Comparison of ENCODE assay signal across 18 mouse cellular contexts in genomic region chr9:123468406-123469085, GRCm38 (mm10). TPM values are rescaled to one million over a fixed set of nuclear protein-coding genes. Genes with fewer than 3 reads are reported as not detected.
DNase-seq lines count a peak whose midpoint lies in the region; ATAC-seq and TF ChIP-seq lines count a peak whose summit lies in the region.
"Had no signal": no experiment of that assay in that cellular context is flagged by ENCODE, and none has a peak within 500 bp of the region (broad histone marks: within the 10 kb centered on the region; RNA-seq: fewer than 3 reads in every experiment).

No protein-coding gene starts in this region.

- 37% methylated on average over 5 of the region's 5 CpGs for WGBS in heart, embryonic 13.5 days
- WGBS in liver, embryonic 15.5 days (ENCODE audit: insufficient replicate concordance) = 19% methylated on average over 5 of the region's 5 CpGs
- WGBS in midbrain, embryonic 13.5 days = 76% methylated on average over 5 of the region's 5 CpGs
- WGBS in hindbrain, embryonic 13.5 days = 78% methylated on average over 5 of the region's 5 CpGs

- H3K27ac ChIP-seq in heart, embryonic 13.5 days (replicated peaks) = peak overlapping the region; percentile 46; the same call in 1 of the 2 replicates
- H3K27ac ChIP-seq in MEL (ENCODE audit: control insufficient read depth, low read depth, low read length) = peak overlapping the region; percentile 68
- H3K27ac ChIP-seq in liver, embryonic 15.5 days (replicated peaks) = peak overlapping the region; percentile 60
- no peak overlapping the region for H3K27ac ChIP-seq in midbrain, embryonic 13.5 days
- H3K27ac ChIP-seq in hindbrain, embryonic 13.5 days = no peak overlapping the region
- H3K27ac ChIP-seq: embryonic facial prominence, embryonic 12.5 days; forebrain, embryonic 15.5 days; hindbrain, embryonic 14.5 days; midbrain, embryonic 15.5 days had no signal

- H3K9ac ChIP-seq in heart, embryonic 13.5 days = peak overlapping the region; percentile 33
- H3K9ac ChIP-seq in MEL (ENCODE audit: control insufficient read depth, low read depth, low read length, poor library complexity, severe bottlenecking) = no peak overlapping the region
- peak overlapping the region; percentile 10; the same call in 1 of the 2 replicates for H3K9ac ChIP-seq in liver, embryonic 15.5 days
- H3K9ac ChIP-seq in midbrain, embryonic 13.5 days (replicated peaks) = no peak overlapping the region
- no peak overlapping the region for H3K9ac ChIP-seq in hindbrain, embryonic 13.5 days
- H3K9ac ChIP-seq: embryonic facial prominence, embryonic 12.5 days; forebrain, embryonic 15.5 days; hindbrain, embryonic 14.5 days; midbrain, embryonic 15.5 days had no signal

- no peak for TF ChIP-seq CTCF in MEL (IDR thresholded peaks at IDR 0.05 in 2 of 3, conservative IDR thresholded peaks at IDR 0.05 in 1 of 3; ENCODE audit: control insufficient read depth in 1 of 3, insufficient read depth in 1 of 3, low read depth in 2 of 3, low read length in 3 of 3, poor library complexity in 1 of 3, severe bottlenecking in 1 of 3)

- peak; percentile 55 to 81; a peak in 3 of 4 replicates for TF ChIP-seq EP300 in MEL (IDR thresholded peaks at IDR 0.05; ENCODE audit: low read depth in 1 of 2, low read length in 2 of 2)

- H3K27me3 ChIP-seq in heart, embryonic 13.5 days (replicated peaks) = no peaks in the 10 kb centered on the region
- no peaks in the 10 kb centered on the region for H3K27me3 ChIP-seq in MEL (ENCODE audit: control insufficient read depth in 1 of 2, insufficient read depth in 2 of 2, low read length in 2 of 2)
- no peaks in the 10 kb centered on the region for H3K27me3 ChIP-seq in liver, embryonic 15.5 days
- H3K27me3 ChIP-seq in midbrain, embryonic 13.5 days = no peaks in the 10 kb centered on the region
- H3K27me3 ChIP-seq in hindbrain, embryonic 13.5 days = no peaks in the 10 kb centered on the region
- H3K27me3 ChIP-seq: CH12.LX; embryonic facial prominence, embryonic 12.5 days; forebrain, embryonic 15.5 days; midbrain, embryonic 15.5 days had no signal

- H3K79me2 ChIP-seq in MEL (ENCODE audit: control insufficient read depth, insufficient read depth, low read length, poor library complexity) = no peaks in the 10 kb centered on the region

- peaks cover 40% of the 10 kb centered on the region for H3K4me1 ChIP-seq in heart, embryonic 13.5 days
- H3K4me1 ChIP-seq in MEL (ENCODE audit: control insufficient read depth in 1 of 2, insufficient read depth in 2 of 2, low read length in 2 of 2) = peaks cover 11 to 15% of the 10 kb centered on the region in 2 experiments
- peaks cover 28% of the 10 kb centered on the region for H3K4me1 ChIP-seq in liver, embryonic 15.5 days (replicated peaks)
- no peaks in the 10 kb centered on the region for H3K4me1 ChIP-seq in midbrain, embryonic 13.5 days (replicated peaks)
- 0 out of 2 replicates have a peak, but pooled peaks cover 6% of the 10 kb centered on the region for H3K4me1 ChIP-seq in hindbrain, embryonic 13.5 days (replicated peaks)
- H3K4me1 ChIP-seq: embryonic facial prominence, embryonic 12.5 days; midbrain, embryonic 15.5 days had no signal

- H3K4me3 ChIP-seq in heart, embryonic 13.5 days = no peak overlapping the region
- H3K4me3 ChIP-seq in MEL (ENCODE audit: control insufficient read depth in 1 of 2, insufficient read depth in 1 of 2, low read depth in 2 of 2, low read length in 2 of 2) = peak overlapping the region in 1 of 2 experiments; percentile 30; a peak in 2 of 4 replicates
- no peak overlapping the region for H3K4me3 ChIP-seq in liver, embryonic 15.5 days (replicated peaks)
- no peak overlapping the region for H3K4me3 ChIP-seq in midbrain, embryonic 13.5 days (replicated peaks)
- no peak overlapping the region for H3K4me3 ChIP-seq in hindbrain, embryonic 13.5 days
- H3K4me3 ChIP-seq: embryonic facial prominence, embryonic 12.5 days; forebrain, embryonic 15.5 days; midbrain, embryonic 15.5 days; myocyte had no signal

- TF ChIP-seq POLR2A in MEL (IDR thresholded peaks at IDR 0.05; ENCODE audit: control insufficient read depth in 1 of 2, insufficient read depth in 1 of 2, low read depth in 1 of 2, low read length in 2 of 2, poor library complexity in 1 of 2) = no peak

- H3K36me3 ChIP-seq in heart, embryonic 13.5 days = peaks cover 5% of the 10 kb centered on the region
- peaks cover 0 to 17% of the 10 kb centered on the region in 2 experiments; a peak in 2 of 4 replicates for H3K36me3 ChIP-seq in MEL (ENCODE audit: control insufficient read depth in 1 of 2, insufficient read depth in 2 of 2, low read length in 2 of 2)
- H3K36me3 ChIP-seq in liver, embryonic 15.5 days (replicated peaks) = peaks cover 2% of the 10 kb centered on the region
- H3K36me3 ChIP-seq in midbrain, embryonic 13.5 days = 0 out of 2 replicates have a peak, but pooled peaks cover under 1% of the 10 kb centered on the region
- peaks cover 8% of the 10 kb centered on the region; the same call in 1 of the 2 replicates for H3K36me3 ChIP-seq in hindbrain, embryonic 13.5 days
- H3K36me3 ChIP-seq: embryonic facial prominence, embryonic 12.5 days; forebrain, embryonic 15.5 days; midbrain, embryonic 15.5 days had no signal

- ATAC-seq in heart, embryonic 13.5 days (ENCODE audit: extremely low read depth, insufficient number of reproducible peaks, low FRiP score, low TSS enrichment) = no peak
- peak; percentile 59 for ATAC-seq in erythroblast, adult 5-6 weeks (replicated peaks; ENCODE audit: low FRiP score, poor library complexity, severe bottlenecking)
- peak; percentile 80 for ATAC-seq in liver, embryonic 15.5 days (ENCODE audit: insufficient read depth)
- no peak for ATAC-seq in midbrain, embryonic 13.5 days
- ATAC-seq in hindbrain, embryonic 13.5 days (ENCODE audit: low FRiP score) = no peak
- ATAC-seq: forebrain, embryonic 15.5 days; midbrain, embryonic 15.5 days had no signal

- H3K4me2 ChIP-seq in heart, embryonic 13.5 days = no peak overlapping the region
- peak overlapping the region; percentile 29 for H3K4me2 ChIP-seq in liver, embryonic 15.5 days
- no peak overlapping the region for H3K4me2 ChIP-seq in midbrain, embryonic 13.5 days (replicated peaks)
- H3K4me2 ChIP-seq in hindbrain, embryonic 13.5 days = no peak overlapping the region
- H3K4me2 ChIP-seq: embryonic facial prominence, embryonic 12.5 days; forebrain, embryonic 15.5 days; hindbrain, embryonic 14.5 days; midbrain, embryonic 15.5 days had no signal

- DNase-seq in heart, adult 11 months = no peak
- peak; percentile 75 for DNase-seq in MEL (ENCODE audit: low read depth, low spot score)
- DNase-seq: cerebellum, adult 8-10 months; heart, postnatal 14 days; kidney, adult 8-10 months; kidney, postnatal 36 days; thymus, postnatal 36 days had no signal

- H3K9me3 ChIP-seq in heart, embryonic 13.5 days = no peaks in the 10 kb centered on the region
- no peaks in the 10 kb centered on the region for H3K9me3 ChIP-seq in MEL (replicated peaks; ENCODE audit: insufficient read depth, low read length)
- H3K9me3 ChIP-seq in liver, embryonic 15.5 days (replicated peaks) = no peaks in the 10 kb centered on the region
- no peaks in the 10 kb centered on the region for H3K9me3 ChIP-seq in midbrain, embryonic 13.5 days
- no peaks in the 10 kb centered on the region for H3K9me3 ChIP-seq in hindbrain, embryonic 13.5 days
- H3K9me3 ChIP-seq: embryonic facial prominence, embryonic 12.5 days; forebrain, embryonic 15.5 days; midbrain, embryonic 15.5 days had no signal

- TF ChIP-seq RAD21 in MEL (IDR thresholded peaks at IDR 0.05; ENCODE audit: low read depth, low read length) = no peak

TF ChIP-seq in MEL, 35 proteins besides CTCF, POLR2A, EP300 and RAD21:
- TF ChIP-seq TAL1 (IDR thresholded peaks at IDR 0.05; ENCODE audit: low read length) (peak; percentile 61), SIN3A (IDR thresholded peaks at IDR 0.05; ENCODE audit: low read length) (no peak; the same call in 1 of the 2 replicates), TCF12 (IDR thresholded peaks at IDR 0.05; ENCODE audit: low read depth, low read length) (peak; percentile 61), USF2 (IDR thresholded peaks at IDR 0.05; ENCODE audit: borderline replicate concordance in 1 of 2, insufficient read depth in 1 of 2, low read depth in 1 of 2, low read length in 2 of 2) (no peak), SMC3 (IDR thresholded peaks at IDR 0.05; ENCODE audit: low read depth, low read length) (no peak), MAX (IDR thresholded peaks at IDR 0.05; ENCODE audit: low read length) (peak; percentile 52; the same call in 1 of the 2 replicates), NELFE (IDR thresholded peaks at IDR 0.05; ENCODE audit: low read depth, low read length) (no peak), MAFK (IDR thresholded peaks at IDR 0.05; ENCODE audit: borderline replicate concordance, low read depth, low read length) (no peak), CHD1 (IDR thresholded peaks at IDR 0.05; ENCODE audit: low read depth, low read length) (no peak), MYB (IDR thresholded peaks at IDR 0.05; ENCODE audit: low read depth, low read length) (peak; percentile 58; the same call in 1 of the 2 replicates), ZNF384 (IDR thresholded peaks at IDR 0.05; ENCODE audit: low read depth, low read length) (no peak), GATA1 (IDR thresholded peaks at IDR 0.05; ENCODE audit: low read depth, low read length) (peak; percentile 77), ZMIZ1 (IDR thresholded peaks at IDR 0.05; ENCODE audit: low read depth, low read length) (no peak), KAT2A (conservative IDR thresholded peaks at IDR 0.05; ENCODE audit: low read depth, low read length) (no peak), CHD2 (IDR thresholded peaks at IDR 0.05; ENCODE audit: low read length) (no peak), ETS1 (IDR thresholded peaks at IDR 0.05; ENCODE audit: low read depth, low read length) (0 out of 2 replicates have a peak, but pooled peaks have one; percentile 10), RCOR1 (IDR thresholded peaks at IDR 0.05; ENCODE audit: low read depth, low read length) (peak; percentile 15; the same call in 1 of the 2 replicates), ELF1 (IDR thresholded peaks at IDR 0.05; ENCODE audit: low read depth, low read length) (no peak)

RNA-seq across cellular contexts. Expression of gene Limd1, which starts 10.0 kb away (rescaled TPM):
- 34.6 and 36.1 TPM in 2 replicates for polyA plus RNA-seq in heart, embryonic 13.5 days (2015; fragmentation: Nextera tagmentation; extraction: Ambion mirVana)
- 32.0 and 37.5 TPM in 2 replicates for total RNA-seq in MEL (2012; rRNA removed)
- 10 to 100 TPM in 1 of 2 experiments, not detected in 1; 32.6 TPM for polyA plus RNA-seq in MEL (2012; ENCODE audit: insufficient read depth in 1 of 2, insufficient read length in 2 of 2, low read depth in 1 of 2, low replicate concordance in 2 of 2, missing spikeins in 1 of 2)
- total RNA-seq in erythroblast, adult 5-6 weeks (2015; ENCODE audit: low replicate concordance) = 10.7 and 19.2 TPM in 2 replicates
- 14.1 and 22.6 TPM in 2 replicates for total RNA-seq in erythroblast, adult 5-6 weeks (2017; ENCODE audit: low replicate concordance)
- polyA plus RNA-seq in liver, embryonic 15.5 days (2015; fragmentation: Nextera tagmentation; extraction: Ambion mirVana) = 22.8 and 23.2 TPM in 2 replicates
- polyA plus RNA-seq in midbrain, embryonic 13.5 days (2015; fragmentation: Nextera tagmentation; extraction: Ambion mirVana) = 20.3 and 22.7 TPM in 2 replicates
- polyA plus RNA-seq in hindbrain, embryonic 13.5 days (2015; fragmentation: Nextera tagmentation; extraction: Ambion mirVana) = 17.3 and 18.1 TPM in 2 replicates

Comparison
In these comparisons a context has a peak if more than half of its experiments do, and no peak if none do; other contexts are left out.
1. ATAC-seq: peak in erythroblast, adult 5-6 weeks (single experiment) and liver, embryonic 15.5 days (single experiment); none in heart, embryonic 13.5 days (single experiment), midbrain, embryonic 13.5 days (single experiment) and hindbrain, embryonic 13.5 days (single experiment).
2. H3K27ac ChIP-seq: peak in heart, embryonic 13.5 days (single experiment), MEL (single experiment) and liver, embryonic 15.5 days (single experiment); none in midbrain, embryonic 13.5 days (single experiment) and hindbrain, embryonic 13.5 days (single experiment).
3. H3K9ac ChIP-seq: peak in heart, embryonic 13.5 days (single experiment) and liver, embryonic 15.5 days (single experiment); none in MEL (single experiment), midbrain, embryonic 13.5 days (single experiment) and hindbrain, embryonic 13.5 days (single experiment).